Mouse (Mus musculus): ENCODE results near the gene 2210418O10Rik. TPM values are rescaled to one million over a fixed set of nuclear protein-coding genes. Genes with fewer than 3 reads are reported as not detected.
"Not testable (repeated sequence)": the region's sequence is repeated elsewhere in the genome, so short reads cannot be mapped to it uniquely, and the experiment has no call there.

Gene 2210418O10Rik
- 1 to 10 TPM; 1.4 to 4.1 (median 3.1) TPM for total RNA-seq (2022)

- not testable (repeated sequence) for DNase-seq (ENCODE audit: low spot score in 2 of 2)
Observed at GRCm38 (mm10) chr2:176226269-176226668, at the start of gene 2210418O10Rik. Gene 2210418O10Rik, plus strand, starts transcription at chr2:176226569.

- DNase-seq (ENCODE audit: low spot score in 2 of 2) = not testable (repeated sequence)
Observed at GRCm38 (mm10) chr2:176248519-176248918, 22.1 kb downstream of the 2210418O10Rik start.

Other genes with a start within 250 kb of the 2210418O10Rik start
- 1 to 10 TPM in 1 of 4 experiments, under 1 TPM in 1, not detected in 2; 0.70 to 8.0 TPM for gene Gm2004, start 76.7 kb upstream of the 2210418O10Rik start, total RNA-seq (2022)
- gene Gm11009, start 92.9 kb downstream of the 2210418O10Rik start, total RNA-seq (2022) = not detected
- 10 to 100 TPM in 1 of 4 experiments, 1 to 10 TPM in 3; 6.8 to 11.0 (median 9.0) TPM for gene Gm14435, start 197.0 kb downstream of the 2210418O10Rik start, total RNA-seq (2022)